Mouse (Mus musculus) ES-E14 (cell line): ENCODE data around the gene Pgghg.

Experiments used
- CHD2 ChIP-seq: IDR thresholded peaks from 2 replicates; pipeline ENCODE4 v1.6.1; 2014; ENCODE audit warnings: mild to moderate bottlenecking, low read depth, low read length, inconsistent platforms
- HCFC1 ChIP-seq: IDR thresholded peaks from 2 replicates; pipeline ENCODE4 v1.6.1; 2012; ENCODE audit warnings: low read length, inconsistent platforms, borderline replicate concordance; ENCODE audit not compliant: insufficient read depth
- MAFK ChIP-seq: IDR thresholded peaks from 2 replicates; pipeline ENCODE4 v1.6.1; 2014; ENCODE audit warnings: mild to moderate bottlenecking, low read depth, low read length, inconsistent platforms; ENCODE audit not compliant: insufficient read depth
- ZC3H11A ChIP-seq: IDR thresholded peaks from 2 replicates; pipeline ENCODE4 v1.6.1; 2012; ENCODE audit warnings: low read depth, mild to moderate bottlenecking, inconsistent platforms, low read length, borderline replicate concordance
- ZNF384 ChIP-seq: IDR thresholded peaks from 2 replicates; pipeline ENCODE4 v1.6.1; 2012; ENCODE audit warnings: low read depth, low read length, inconsistent platforms

GRCm38 (mm10) chr7:140989022-140989421 is 47.8 kb downstream of the Pgghg start:
- no peak for TF ChIP-seq ZNF384
- no peak for TF ChIP-seq ZC3H11A
- no peak for TF ChIP-seq HCFC1
- TF ChIP-seq MAFK, result no peak
- no peak for TF ChIP-seq CHD2
